Mouse (Mus musculus) liver, embryonic 14.5 days (tissue): Measurements from ENCODE around the gene Tufm. TPM values are rescaled to one million over a fixed set of nuclear protein-coding genes. Genes with fewer than 3 reads are reported as not detected.

Experiments
- ATAC-seq: fragments of 200-750 bp; cut with Nextera tagmentation; 2 replicates; pipeline ENCODE4 v1.8.0; 2017; ENCODE audit warnings: moderate number of reproducible peaks, mild to moderate bottlenecking, moderate library complexity; ENCODE audit not compliant: insufficient read depth
- DNase-seq, 3 experiments: peaks; one replicate each; pipeline ENCODE4 v3.0.0-alpha.2; 2012 to 2013; ENCODE audit warnings: low read depth in 3 of 3, low spot score in 3 of 3
- H3K27ac ChIP-seq: fragments of 300-500 bp; sonication (generic); 2 replicates; pipeline ENCODE4 v1.5.1; 2014; ENCODE audit warnings: moderate library complexity, mild to moderate bottlenecking, control low read depth, inconsistent platforms
- H3K27me3 ChIP-seq: fragments of 300-500 bp; sonication (generic); 2 replicates; pipeline ENCODE4 v1.6.1; 2014; ENCODE audit warnings: mild to moderate bottlenecking, low read length, moderate library complexity; ENCODE audit not compliant: control insufficient read depth, insufficient read depth
- H3K36me3 ChIP-seq: fragments of 300-500 bp; sonication (generic); replicated peaks from 2 replicates; pipeline ENCODE4 v1.6.1; 2014; ENCODE audit warnings: low read depth; ENCODE audit not compliant: control insufficient read depth, insufficient read depth
- H3K4me1 ChIP-seq, 2 experiments: fragments of 200-500 bp in 1 of 2; fragments of 300-500 bp in 1 of 2; sonication (generic) in 1 of 2; replicated peaks; 2 replicates each; pipeline ENCODE4 v1.6.1; 2012 to 2014; ENCODE audit warnings: antibody characterized with exemption in 1 of 2, inconsistent platforms in 1 of 2, low read length in 1 of 2; ENCODE audit not compliant: control insufficient read depth in 2 of 2, insufficient read depth in 2 of 2
- H3K4me2 ChIP-seq: fragments of 300-500 bp; sonication (generic); 2 replicates; pipeline ENCODE4 v1.6.1; 2014; ENCODE audit warnings: low read depth, mild to moderate bottlenecking, control low read depth, moderate library complexity
- H3K4me3 ChIP-seq, 2 experiments: fragments of 200-500 bp in 1 of 2; fragments of 300-500 bp in 1 of 2; sonication (generic) in 1 of 2; 2 replicates each; pipeline ENCODE4 v1.5.1; 2012 to 2014; ENCODE audit warnings: low read depth in 2 of 2, low read length in 2 of 2, mild to moderate bottlenecking in 2 of 2, control low read depth in 1 of 2, inconsistent platforms in 1 of 2, moderate library complexity in 1 of 2; ENCODE audit not compliant: insufficient read depth in 1 of 2
- H3K9ac ChIP-seq: fragments of 300-500 bp; sonication (generic); replicated peaks from 2 replicates; pipeline ENCODE4 v1.6.1; 2014; ENCODE audit warnings: mild to moderate bottlenecking, control low read depth, moderate library complexity
- H3K9me3 ChIP-seq: fragments of 300-500 bp; sonication (generic); 2 replicates; pipeline ENCODE4 v1.6.1; 2016; ENCODE audit warnings: low read length, mixed read lengths; ENCODE audit not compliant: control insufficient read depth
- CTCF ChIP-seq: IDR thresholded peaks from 2 replicates; pipeline ENCODE4 v1.5.1; 2016; ENCODE audit warnings: antibody characterized with exemption, low read depth, control low read depth
- EP300 ChIP-seq: IDR thresholded peaks from 2 replicates; pipeline ENCODE4 v1.6.1; 2016; ENCODE audit warnings: antibody characterized with exemption, low read depth
- WGBS: fragments of 180-500 bp; shearing (Covaris S2); extraction: QIAGEN DNeasy Blood & Tissue Kit; methylation state at CpG from one replicate; pipeline ENCODE4 v1.1.7; 2014; ENCODE audit not compliant: insufficient replicate concordance; 5-methylcytosine and 5-hydroxymethylcytosine counted together
- polyA plus RNA-seq, 2 experiments: library from polyadenylated mRNA; depleted of rRNA in 1 of 2; stranded (reverse) in 1 of 2; unstranded in 1 of 2; fragments of >200 nt; fragmentation: Nextera tagmentation in 1 of 2; extraction: Ambion mirVana in 1 of 2; gene quantifications; 2 replicates each; pipeline versions ENCODE4 v1.2.1 to v1.2.3; 2012 to 2014

Tufm gene
- polyA plus RNA-seq, 2 experiments, result 67.8 to 73.2 TPM

- Histone ChIP-seq H3K4me2 (no peak overlapping the region), H3K4me1 (peaks cover 0 to 11% of the 10 kb centered on the region in 2 experiments; a peak in 2 of 4 replicates), H3K9ac (no peak overlapping the region), H3K27me3 (no peaks in the 10 kb centered on the region), H3K4me3 (no peak overlapping the region), H3K36me3 (no peaks in the 10 kb centered on the region), H3K27ac (no peak overlapping the region), H3K9me3 (no peaks in the 10 kb centered on the region)
- 44% methylated on average over 10 of the region's 10 CpGs for WGBS
- TF ChIP-seq EP300 (no peak), CTCF (no peak)
- DNase-seq (no peak), ATAC-seq (no peak)
Measured at GRCm38 (mm10) chr7:126460623-126461399, 26.4 kb upstream of the Tufm start.

GRCm38 (mm10) chr7:126461626-126462025 is 25.5 kb upstream of the Tufm start:
- H3K36me3 ChIP-seq, result no peaks in the 10 kb centered on the region
- ATAC-seq (no peak), DNase-seq (no peak)
- no peak overlapping the region for H3K27ac ChIP-seq
- H3K9me3 ChIP-seq, result no peaks in the 10 kb centered on the region
- WGBS, result 56% methylated on average over 3 of the region's 3 CpGs
- no peak overlapping the region for H3K9ac ChIP-seq
- no peak for TF ChIP-seq EP300
- no peak overlapping the region for H3K4me3 ChIP-seq
- no peaks in the 10 kb centered on the region for H3K27me3 ChIP-seq
- peaks cover 0 to 13% of the 10 kb centered on the region in 2 experiments; a peak in 2 of 4 replicates for H3K4me1 ChIP-seq
- no peak overlapping the region for H3K4me2 ChIP-seq

GRCm38 (mm10) chr7:126463004-126463403 is 24.2 kb upstream of the Tufm start, which contains the start of gene Atp2a1:
Atp2a1 (minus strand) TSS chr7:126463108.
- peaks cover 0 to 14% of the 10 kb centered on the region in 2 experiments; a peak in 2 of 4 replicates for H3K4me1 ChIP-seq
- H3K36me3 ChIP-seq, result no peaks in the 10 kb centered on the region; the same call in 1 of the 2 replicates
- 52% methylated on average over 5 of the region's 5 CpGs for WGBS
- TF ChIP-seq EP300, result no peak
- no peak within 1 kb of the TSS for H3K27ac ChIP-seq
- no peak within 1 kb of the TSS for H3K4me3 ChIP-seq
- H3K9ac ChIP-seq, result no peak within 1 kb of the TSS
- no peaks in the 10 kb centered on the region for H3K9me3 ChIP-seq
- H3K4me2 ChIP-seq, result no peak within 1 kb of the TSS
- DNase-seq, result no peak
- no peak for ATAC-seq
- no peaks in the 10 kb centered on the region for H3K27me3 ChIP-seq

GRCm38 (mm10) chr7:126463547-126463946 is 23.6 kb upstream of the Tufm start:
- Histone ChIP-seq H3K27me3 (no peaks in the 10 kb centered on the region), H3K27ac (no peak overlapping the region), H3K4me2 (no peak overlapping the region), H3K4me1 (peaks cover 0 to 14% of the 10 kb centered on the region in 2 experiments; a peak in 2 of 4 replicates), H3K4me3 (no peak overlapping the region), H3K9ac (no peak overlapping the region), H3K9me3 (no peaks in the 10 kb centered on the region), H3K36me3 (no peaks in the 10 kb centered on the region; the same call in 1 of the 2 replicates)
- TF ChIP-seq CTCF (no peak), EP300 (no peak)
- no peak for ATAC-seq
- DNase-seq, result no peak
- 42% methylated on average over 4 of the region's 4 CpGs for WGBS

- no peak for ATAC-seq
- DNase-seq, result no peak
- H3K36me3 ChIP-seq, result no peaks in the 10 kb centered on the region; the same call in 1 of the 2 replicates
- H3K4me2 ChIP-seq, result no peak overlapping the region
- no peak overlapping the region for H3K9ac ChIP-seq
- WGBS, result 25% methylated on average over 4 of the region's 4 CpGs
- no peaks in the 10 kb centered on the region for H3K27me3 ChIP-seq
- no peak overlapping the region for H3K27ac ChIP-seq
- no peaks in the 10 kb centered on the region for H3K9me3 ChIP-seq
- TF ChIP-seq CTCF (no peak), EP300 (no peak)
- H3K4me1 ChIP-seq, result peaks cover 0 to 14% of the 10 kb centered on the region in 2 experiments; a peak in 2 of 4 replicates
- no peak overlapping the region for H3K4me3 ChIP-seq
Measured at GRCm38 (mm10) chr7:126464121-126464520, 23.0 kb upstream of the Tufm start.
